Mouse (Mus musculus): Measurements from ENCODE around the gene Cftr.

The Cftr gene

GRCm38 (mm10) chr6:18322950-18323349 is 152.5 kb downstream of the Cftr start:
- no peak for DNase-seq

DNA sequence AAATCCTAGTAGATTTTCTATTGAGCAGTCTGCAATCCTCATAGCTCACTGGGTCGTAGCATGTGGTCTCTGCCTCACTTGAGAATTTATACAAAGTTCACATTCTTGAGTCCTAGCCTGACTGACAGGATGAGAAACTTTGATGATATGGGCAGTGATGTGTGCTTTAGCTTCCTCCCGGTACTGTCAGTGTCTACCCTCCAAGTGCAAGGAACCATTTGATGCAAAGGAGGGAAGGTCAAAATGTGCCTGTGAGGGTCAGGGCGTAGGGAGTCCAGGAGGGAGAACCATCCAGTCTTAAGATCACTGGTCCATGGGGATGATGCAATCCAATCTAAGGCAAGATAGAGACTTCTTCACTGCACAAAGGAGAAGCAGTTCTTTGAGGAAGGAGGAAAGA is 164.9 kb downstream of the Cftr start:
- DNase-seq = no peak

GRCm38 (mm10) chr6:18338307-18338706 is 167.8 kb downstream of the Cftr start:
- no peak for DNase-seq

DNA sequence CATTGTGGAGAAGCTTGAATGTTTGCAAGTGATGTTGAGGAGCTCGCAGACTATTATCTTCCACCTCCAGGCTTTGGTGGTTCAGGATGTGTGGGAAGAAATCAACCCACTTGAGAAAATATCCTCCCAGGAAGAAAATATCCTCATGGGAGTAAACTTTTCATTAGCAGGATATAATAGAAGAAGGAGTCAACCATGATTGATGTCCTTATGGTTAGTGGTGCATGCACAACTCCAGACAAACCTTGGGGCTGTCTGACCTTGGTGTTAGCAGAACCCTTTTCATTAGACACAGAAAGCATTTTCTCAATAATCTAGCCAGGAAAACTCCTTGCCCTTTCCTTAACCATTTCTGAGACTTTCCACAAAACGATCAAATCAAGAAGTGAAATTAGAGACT is 173.8 kb downstream of the Cftr start:
- DNase-seq = no peak

GRCm38 (mm10) chr6:18349153-18349858 is 178.8 kb downstream of the Cftr start:
- DNase-seq = no peak

DNA sequence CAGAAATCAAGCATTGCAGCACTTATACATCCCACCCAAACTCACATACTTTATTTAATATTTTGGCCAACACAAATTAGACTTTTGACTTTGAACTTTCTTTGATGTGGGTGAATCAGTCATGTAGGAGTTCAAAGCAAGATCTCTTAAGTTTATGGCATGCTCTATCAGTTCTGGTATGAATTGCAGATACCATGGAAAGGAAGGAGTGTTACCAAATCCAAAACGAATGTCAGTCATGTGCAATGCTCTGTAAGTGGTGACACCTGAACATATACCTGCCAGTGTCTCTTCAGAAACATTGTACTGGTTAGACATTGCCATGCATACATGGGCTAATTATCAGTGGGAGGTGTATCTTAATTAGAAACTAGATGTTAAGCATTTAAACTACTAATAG is 189.7 kb downstream of the Cftr start:
- no peak for DNase-seq

GRCm38 (mm10) chr6:18360955-18361354 is 190.5 kb downstream of the Cftr start:
- no peak for DNase-seq

GRCm38 (mm10) chr6:18362232-18362631 is 191.7 kb downstream of the Cftr start:
- DNase-seq = no peak

- DNase-seq = no peak
Measured at GRCm38 (mm10) chr6:18369054-18369453, 198.6 kb downstream of the Cftr start.

GRCm38 (mm10) chr6:18369723-18370122 is 199.2 kb downstream of the Cftr start:
- DNase-seq = no peak

Measured in lung, postnatal 10 days (tissue).